Comparison of ENCODE assay signal across 14 mouse cellular contexts in the genomic region with DNA sequence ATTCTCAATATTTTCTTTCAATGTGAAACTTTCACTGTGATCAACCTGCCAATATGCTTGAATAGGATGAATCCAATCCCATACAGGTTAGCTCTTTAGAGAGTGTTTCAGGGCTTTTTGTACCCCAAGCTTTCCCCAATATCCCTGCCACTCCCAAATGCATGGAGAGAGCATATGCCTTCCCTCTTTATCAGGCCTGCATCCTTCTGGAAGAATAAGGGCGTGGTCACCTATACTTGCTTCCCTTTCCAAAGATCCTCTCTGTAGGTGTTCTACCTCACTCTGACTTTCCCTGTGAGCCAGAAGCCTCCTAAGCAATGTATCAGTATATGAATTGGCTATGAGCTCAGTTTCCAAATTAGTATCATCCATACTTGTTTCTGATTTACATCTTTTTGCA.
"Had no signal": no experiment of that assay in that cellular context is flagged by ENCODE, and none has a peak within 500 bp of the region (broad histone marks: within the 10 kb centered on the region; RNA-seq: fewer than 3 reads in every experiment).

No protein-coding gene starts in this region.

- H3K36me3 ChIP-seq: limb, embryonic 10.5 days; liver, embryonic 15.5 days; midbrain, embryonic 13.5 days; neural tube, embryonic 13.5 days had no signal

- H3K4me3 ChIP-seq: limb, embryonic 10.5 days; liver, embryonic 15.5 days; midbrain, embryonic 13.5 days; neural tube, embryonic 13.5 days had no signal

- H3K4me1 ChIP-seq: limb, embryonic 10.5 days; liver, embryonic 15.5 days; midbrain, embryonic 13.5 days; neural tube, embryonic 13.5 days had no signal

- H3K9ac ChIP-seq: liver, embryonic 15.5 days; midbrain, embryonic 13.5 days; neural tube, embryonic 13.5 days had no signal

- H3K27ac ChIP-seq: limb, embryonic 10.5 days; liver, embryonic 15.5 days; midbrain, embryonic 13.5 days; neural tube, embryonic 13.5 days had no signal

- H3K27me3 ChIP-seq: liver, embryonic 15.5 days; midbrain, embryonic 13.5 days; neural tube, embryonic 13.5 days had no signal

- H3K9me3 ChIP-seq: limb, embryonic 10.5 days; liver, embryonic 15.5 days; midbrain, embryonic 13.5 days; neural tube, embryonic 13.5 days had no signal

- ATAC-seq: lung, postnatal 0 days; midbrain, embryonic 13.5 days had no signal

- H3K4me2 ChIP-seq: liver, embryonic 11.5 days; liver, embryonic 15.5 days; midbrain, embryonic 13.5 days; neural tube, embryonic 13.5 days had no signal

- DNase-seq: kidney, postnatal 14 days; lung, adult 2 months; lung, postnatal 36 days; retina, postnatal 1 day; right cerebral cortex, postnatal 4 days; spleen, adult 18-20 months; thymus, adult 2 months; thymus, postnatal 25 days had no signal
